Mouse (Mus musculus): Measurements from ENCODE around the gene Tnfrsf1a.

Gene Tnfrsf1a

GRCm38 (mm10) chr6:125353221-125353620, 4.1 kb downstream of the Tnfrsf1a start:
- no peak for DNase-seq (ENCODE audit: low read depth in 1 of 2, low spot score in 2 of 2)

DNA sequence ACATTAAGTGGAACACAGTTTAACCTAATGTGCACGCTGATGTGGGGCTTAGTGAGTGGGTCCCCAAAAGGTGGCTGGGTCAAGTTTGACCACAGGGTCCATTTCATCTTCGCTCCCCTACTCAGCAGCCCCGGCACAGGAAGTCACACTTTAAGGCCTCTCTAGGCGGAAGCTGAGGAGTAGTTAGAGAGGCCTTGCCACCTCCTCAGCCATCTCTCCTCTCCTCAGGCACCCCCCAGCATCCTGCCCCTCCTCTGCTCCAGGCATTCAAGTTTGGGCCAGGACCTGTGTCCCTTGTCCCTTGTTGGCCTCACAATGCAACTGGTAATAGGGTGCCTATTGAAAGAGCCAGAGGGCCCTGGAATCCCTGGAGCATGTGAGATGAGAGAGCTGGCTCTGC, 4.5 kb downstream of the Tnfrsf1a start:
- DNase-seq (ENCODE audit: low read depth in 1 of 2, low spot score in 2 of 2) = no peak

DNA sequence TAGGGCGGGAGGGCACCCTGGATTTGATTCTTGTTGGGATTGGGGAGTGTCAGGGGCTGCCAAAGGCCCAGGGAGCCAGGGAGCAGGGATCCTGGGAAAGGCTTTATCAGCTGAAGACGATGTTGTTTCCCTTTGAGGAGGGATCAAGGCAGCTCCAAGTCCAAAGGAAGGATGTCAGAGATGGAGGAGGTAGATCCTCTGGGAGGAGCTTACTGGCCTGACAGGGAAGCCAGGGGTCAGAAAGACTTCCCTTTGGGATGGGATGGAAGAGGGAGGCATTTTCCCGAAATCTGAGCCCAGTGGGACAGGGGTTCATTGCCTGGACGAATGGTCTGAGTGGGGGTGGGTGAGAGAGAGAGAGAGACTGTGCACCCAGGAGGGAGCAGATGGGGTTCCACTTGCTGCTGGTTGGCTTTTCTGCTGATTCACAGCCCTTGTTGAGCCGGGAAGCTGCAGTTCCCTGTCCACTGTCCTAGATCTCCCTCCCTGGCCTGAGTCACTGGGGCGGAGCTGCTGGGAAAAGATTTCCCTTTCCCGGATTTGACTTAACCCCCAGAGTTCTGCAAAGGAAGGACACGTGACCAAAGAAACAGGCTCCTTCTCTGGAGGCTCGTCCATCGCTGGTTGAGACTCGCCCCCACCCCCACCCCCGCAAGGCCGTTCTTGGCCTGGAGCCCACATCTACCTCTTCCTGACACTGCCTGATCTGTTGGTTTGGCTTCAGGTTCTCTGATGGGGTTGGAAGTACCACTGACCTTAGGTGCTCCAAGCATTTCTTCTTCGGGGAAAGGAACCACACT, 5.4 kb downstream of the Tnfrsf1a start:
- no peak for DNase-seq (ENCODE audit: low read depth in 1 of 2, low spot score in 2 of 2)

DNA sequence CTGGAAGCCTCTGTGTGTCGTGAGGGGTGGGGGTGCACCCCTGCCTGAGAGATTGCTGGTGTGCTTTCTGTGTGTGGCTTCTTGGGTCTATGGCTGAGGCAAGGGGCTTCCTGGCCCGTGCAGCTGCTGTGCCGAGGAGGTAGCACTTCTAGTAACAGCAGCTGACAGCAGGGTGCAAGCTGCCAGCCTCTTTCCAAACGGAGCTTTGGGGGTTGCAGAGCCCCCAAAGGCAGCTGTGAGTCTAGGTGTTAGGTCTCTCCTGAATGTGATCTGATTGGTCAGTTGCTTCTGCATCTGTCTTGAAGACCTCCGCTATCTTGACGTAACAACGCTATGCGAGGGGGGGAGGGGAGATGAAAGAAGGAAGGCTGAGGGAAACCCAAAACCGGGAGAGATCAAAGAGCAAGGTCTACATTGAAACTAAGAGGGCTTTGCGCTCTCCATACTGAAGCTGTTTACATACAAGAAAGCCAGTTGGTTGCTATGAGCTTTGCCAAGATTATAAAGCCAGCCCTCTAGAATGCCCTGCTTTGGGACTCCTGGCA, 6.1 kb downstream of the Tnfrsf1a start:
- DNase-seq (ENCODE audit: low read depth in 1 of 2, low spot score in 2 of 2) = no peak

DNA sequence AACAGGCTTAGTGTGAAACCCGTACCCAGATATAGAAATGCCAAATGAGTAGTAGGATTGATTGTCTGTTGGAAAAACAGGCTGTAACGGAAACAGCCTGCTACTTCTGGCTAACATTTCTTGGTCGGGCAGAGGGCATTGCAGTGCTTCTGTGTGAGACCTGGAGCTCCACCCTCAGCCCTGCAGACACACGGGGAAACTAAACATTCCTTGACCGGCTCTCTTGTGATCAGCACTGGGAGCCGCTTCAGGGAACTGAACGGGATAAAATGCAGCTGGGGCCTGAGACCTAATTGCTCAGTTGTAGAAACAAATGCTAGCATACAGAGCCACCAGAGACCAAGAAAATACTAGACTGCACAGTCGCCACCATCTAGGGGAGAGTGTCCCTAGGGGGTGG, 7.1 kb downstream of the Tnfrsf1a start:
- no peak for DNase-seq (ENCODE audit: low read depth in 1 of 2, low spot score in 2 of 2)

DNA sequence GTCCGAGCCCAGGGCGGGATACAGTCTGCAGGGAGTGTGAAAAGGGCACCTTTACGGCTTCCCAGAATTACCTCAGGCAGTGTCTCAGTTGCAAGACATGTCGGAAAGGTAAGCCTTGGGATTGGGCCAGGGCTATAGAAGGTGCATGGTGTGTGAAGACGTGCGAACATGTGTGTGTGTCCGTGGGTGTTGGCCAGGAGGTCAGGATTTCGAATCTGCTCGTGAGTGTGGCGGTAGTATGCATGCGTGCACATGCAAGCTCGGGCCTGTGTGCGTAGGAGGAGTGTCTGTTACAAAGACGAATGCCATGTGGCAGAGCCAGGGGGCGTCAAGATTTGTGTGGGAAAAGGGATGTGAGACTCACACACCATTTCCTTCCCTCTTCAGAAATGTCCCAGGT, 8.2 kb downstream of the Tnfrsf1a start:
- no peak for DNase-seq (ENCODE audit: low read depth in 1 of 2, low spot score in 2 of 2)

DNA sequence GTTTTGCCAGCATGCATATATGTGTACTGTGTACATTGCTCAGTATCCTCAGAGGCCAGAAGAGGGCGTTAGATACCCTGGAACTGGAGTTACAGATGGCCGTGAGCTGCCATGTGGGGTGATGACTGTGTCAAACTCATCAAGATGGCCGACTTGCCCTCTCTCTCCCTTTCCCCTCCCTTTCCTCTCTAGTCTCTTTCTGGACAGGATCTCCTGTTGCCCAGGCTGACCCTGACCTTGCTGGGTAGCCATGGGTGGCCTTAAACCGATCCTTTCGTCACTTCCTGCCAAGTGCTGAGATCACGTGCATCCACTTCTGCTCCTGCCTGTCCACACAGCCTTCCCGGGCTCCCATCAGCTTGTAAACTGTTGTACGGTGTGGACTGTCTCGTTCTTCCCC, 10.8 kb downstream of the Tnfrsf1a start:
- DNase-seq (ENCODE audit: low read depth in 1 of 2, low spot score in 2 of 2) = peak in 1 of 2 experiments; percentile 41

GRCm38 (mm10) chr6:125360846-125361245, 11.7 kb downstream of the Tnfrsf1a start:
- no peak for DNase-seq (ENCODE audit: low read depth in 1 of 2, low spot score in 2 of 2)

- DNase-seq (ENCODE audit: low read depth in 1 of 2, low spot score in 2 of 2) = no peak
Measured at GRCm38 (mm10) chr6:125361467-125362291, 12.5 kb downstream of the Tnfrsf1a start.

DNA sequence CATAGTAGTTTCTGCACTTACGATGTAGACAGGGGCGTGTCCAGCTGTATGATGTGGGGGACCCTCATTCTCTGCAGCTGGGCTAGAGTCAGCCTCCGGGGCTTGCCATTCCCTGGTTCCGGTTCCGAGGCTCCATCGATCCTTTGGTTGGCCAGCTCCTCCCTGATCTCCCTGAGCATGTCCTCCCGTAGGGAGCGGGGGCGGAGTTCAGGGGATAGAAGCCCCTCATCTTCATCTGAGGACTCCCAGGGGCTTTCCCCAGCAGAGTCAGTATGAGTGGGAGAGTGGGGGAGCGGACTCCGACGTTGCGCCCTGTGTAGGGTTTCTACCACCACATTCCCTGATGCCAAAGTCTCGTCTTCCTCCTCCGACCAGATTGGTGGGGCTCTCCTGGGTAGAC, 13.9 kb downstream of the Tnfrsf1a start:
- DNase-seq (ENCODE audit: low read depth in 1 of 2, low spot score in 2 of 2) = no peak

GRCm38 (mm10) chr6:125363451-125364242, 14.5 kb downstream of the Tnfrsf1a start:
- DNase-seq (ENCODE audit: low read depth in 1 of 2, low spot score in 2 of 2) = no peak

GRCm38 (mm10) chr6:125364448-125364847, 15.3 kb downstream of the Tnfrsf1a start:
- no peak for DNase-seq (ENCODE audit: low read depth in 1 of 2, low spot score in 2 of 2)

DNA sequence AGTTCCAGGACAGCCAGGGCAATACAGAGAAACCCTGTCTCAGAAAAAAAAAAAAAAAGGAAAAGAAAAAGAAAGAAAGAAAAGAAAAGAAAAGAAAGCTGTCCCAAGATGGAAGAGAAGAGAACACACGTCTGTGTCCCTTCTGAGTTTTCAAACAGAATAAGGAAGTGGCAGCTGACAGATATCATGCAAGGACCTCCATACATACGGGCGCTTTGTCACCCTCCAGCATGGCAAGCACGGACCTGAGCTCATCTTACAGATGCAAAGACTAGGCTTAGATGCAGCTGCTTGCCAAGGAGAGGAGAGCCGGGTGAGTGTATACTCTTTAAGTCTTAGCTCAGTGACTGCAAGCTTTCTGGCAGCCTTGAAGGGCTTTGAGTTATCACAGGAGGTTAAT, 16.4 kb downstream of the Tnfrsf1a start:
- DNase-seq (ENCODE audit: low read depth in 1 of 2, low spot score in 2 of 2) = no peak

DNA sequence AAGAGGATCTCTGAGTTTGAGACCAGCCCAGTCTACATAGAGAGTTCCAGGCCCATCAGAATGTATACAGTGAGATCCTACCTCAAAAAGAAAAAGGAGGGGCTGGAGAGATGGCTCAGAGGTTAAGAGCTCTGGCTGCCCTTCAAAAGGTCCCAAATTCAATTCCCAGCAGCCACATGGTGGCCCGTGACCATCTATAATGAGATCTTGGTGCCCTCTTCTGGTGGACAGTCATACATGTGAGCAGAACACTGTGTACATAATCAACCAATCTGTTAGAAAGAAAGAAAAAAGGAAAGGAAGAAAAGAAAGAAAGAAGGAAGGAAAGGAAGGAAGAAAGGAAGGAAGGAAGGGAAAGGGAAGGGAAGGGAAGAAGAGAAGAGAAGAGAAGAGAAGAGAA, 17.0 kb downstream of the Tnfrsf1a start:
- DNase-seq (ENCODE audit: low read depth in 1 of 2, low spot score in 2 of 2) = no peak

DNA sequence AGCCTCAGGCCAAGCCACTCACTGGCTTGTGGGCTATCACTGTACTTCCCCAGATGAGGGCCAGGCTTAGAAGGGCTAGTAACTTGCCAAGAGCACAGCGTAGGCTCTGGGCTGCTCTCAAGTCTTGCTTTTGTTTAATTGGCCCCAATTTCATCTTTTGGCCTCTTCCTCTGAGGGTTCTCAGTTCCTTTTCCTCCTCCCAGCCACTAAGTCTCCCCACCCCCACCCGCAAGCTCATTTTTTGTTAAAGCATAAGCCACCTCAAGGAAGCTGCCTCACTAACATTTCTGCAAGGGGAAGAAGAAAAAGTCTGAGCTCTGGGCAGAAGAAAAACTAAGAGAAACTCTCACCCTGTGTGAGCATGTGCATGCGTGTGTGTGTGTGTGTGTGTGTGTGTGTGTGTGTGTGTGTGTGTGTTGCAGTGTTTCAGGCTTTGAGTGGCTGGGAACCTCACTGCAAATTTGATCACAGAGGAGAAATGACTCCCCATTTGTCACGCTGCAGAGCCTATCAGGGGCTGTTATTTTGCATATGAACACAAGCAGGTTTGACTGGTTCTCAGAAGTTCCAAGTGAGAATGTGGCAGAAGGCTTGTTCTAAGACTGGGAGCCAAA, 18.7 kb downstream of the Tnfrsf1a start:
- DNase-seq (ENCODE audit: low read depth in 1 of 2, low spot score in 2 of 2) = peak in 1 of 2 experiments; percentile 59

DNA sequence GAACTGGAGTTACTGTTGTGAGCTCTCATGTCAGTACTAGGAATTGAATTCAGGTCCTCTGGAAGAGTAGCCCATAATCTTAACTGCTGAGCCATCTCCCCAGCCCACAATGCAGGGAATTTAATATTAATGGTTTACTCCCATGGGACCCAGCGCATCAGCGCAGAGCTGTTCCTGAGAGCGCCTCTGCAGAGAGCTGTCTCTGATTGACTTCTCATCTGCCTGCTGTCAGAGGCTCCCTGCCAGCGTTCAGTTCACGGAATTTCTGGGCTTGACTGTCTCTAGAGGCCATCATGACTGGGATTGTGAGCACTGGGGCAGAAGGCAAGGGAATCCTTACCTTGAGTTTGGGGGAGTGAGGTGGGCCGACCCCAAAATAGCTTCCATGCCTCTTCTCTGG, 27.9 kb downstream of the Tnfrsf1a start:
- no peak for DNase-seq (ENCODE audit: low read depth in 1 of 2, low spot score in 2 of 2)

DNA sequence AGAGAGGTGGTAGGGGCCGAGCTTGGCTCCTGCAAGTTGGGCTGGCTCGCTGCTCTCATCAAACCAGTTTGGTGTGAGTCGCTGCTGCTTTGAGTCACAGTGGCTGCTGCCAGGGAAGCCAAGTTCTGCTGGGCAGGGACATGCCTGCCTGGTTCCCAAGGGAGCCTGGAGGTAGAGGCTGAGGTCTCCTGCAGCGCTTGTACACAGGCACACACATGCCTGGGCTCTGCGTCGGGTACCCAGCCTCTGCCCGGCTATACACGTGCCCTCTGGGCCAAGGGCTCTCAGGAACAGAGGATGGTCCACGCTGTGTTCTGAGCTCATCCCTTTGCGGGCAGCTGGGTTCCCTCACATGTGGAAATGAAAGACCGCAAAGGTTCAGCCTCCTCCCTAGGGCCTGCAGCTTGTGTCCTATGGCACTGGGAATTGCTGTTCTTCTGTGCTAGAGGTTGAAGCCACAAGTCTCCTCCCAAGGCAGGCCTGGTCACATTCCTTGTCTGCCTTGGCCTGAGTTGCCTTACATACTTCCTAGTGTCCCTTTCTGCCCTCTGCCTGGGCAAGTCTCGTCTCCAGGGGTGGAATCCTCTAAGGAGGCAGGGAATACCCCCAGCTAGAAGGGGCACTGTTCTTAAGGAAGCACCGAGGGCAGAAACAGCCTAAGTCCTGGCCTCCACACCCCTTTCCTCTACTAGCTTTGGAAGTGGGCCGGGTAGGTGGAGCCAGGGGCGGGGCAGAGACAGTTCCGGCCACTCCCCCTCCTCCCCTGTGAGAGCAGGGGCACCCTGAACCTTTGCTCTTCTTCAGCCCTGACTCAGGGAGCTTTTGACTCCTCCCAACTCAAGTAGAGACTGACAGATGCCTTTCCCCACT, 28.7 kb downstream of the Tnfrsf1a start:
- peak in 1 of 2 experiments; percentile 47 for DNase-seq (ENCODE audit: low read depth in 1 of 2, low spot score in 2 of 2)

DNA sequence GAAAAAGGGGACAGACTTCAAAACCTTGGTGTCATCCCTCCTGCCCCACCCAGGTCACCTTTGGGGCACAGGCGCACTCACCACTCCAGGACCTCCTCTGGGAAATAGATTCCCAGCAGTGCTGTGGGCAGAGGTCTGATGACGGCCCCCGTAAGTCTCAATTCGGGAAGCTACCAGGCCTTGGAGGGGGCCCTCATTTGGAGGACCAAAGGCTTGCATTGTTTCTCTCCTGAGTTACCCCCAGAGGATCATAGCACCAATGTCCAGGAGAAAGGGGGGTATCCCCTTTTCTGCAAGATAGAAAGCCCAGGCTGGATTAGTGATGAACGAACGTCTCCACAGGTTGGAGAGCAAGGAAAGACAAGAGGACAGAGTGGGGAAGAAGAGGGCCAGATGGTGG, 29.5 kb downstream of the Tnfrsf1a start:
- DNase-seq (ENCODE audit: low read depth in 1 of 2, low spot score in 2 of 2) = no peak

GRCm38 (mm10) chr6:125379781-125380180, 30.6 kb downstream of the Tnfrsf1a start:
- DNase-seq (ENCODE audit: low read depth in 1 of 2, low spot score in 2 of 2) = no peak

All from monocyte, adult 2 months (primary cell).